Mouse (Mus musculus) kidney, postnatal 0 days (tissue): ENCODE data around the gene Tctex1d2. TPM values are rescaled to one million over a fixed set of nuclear protein-coding genes. Genes with fewer than 3 reads are reported as not detected.

Source experiments
- ATAC-seq: fragments of 200-750 bp; cut with Nextera tagmentation; replicated peaks from 2 replicates; pipeline ENCODE4 v1.8.0; 2017; ENCODE audit warnings: low read depth, moderate number of reproducible peaks, moderate TSS enrichment, moderate library complexity; ENCODE audit not compliant: low FRiP score
- DNase-seq: peaks from one replicate; pipeline ENCODE4 v3.0.0-alpha.2; 2016; ENCODE audit warnings: low spot score
- H3K27ac ChIP-seq: fragments of 300-500 bp; sonication (generic); 2 replicates; pipeline ENCODE4 v1.5.1; 2014; ENCODE audit warnings: mild to moderate bottlenecking
- H3K27me3 ChIP-seq: fragments of 300-500 bp; sonication (generic); 2 replicates; pipeline ENCODE4 v1.6.1; 2014; ENCODE audit warnings: low read length, mixed read lengths; ENCODE audit not compliant: insufficient read depth
- H3K36me3 ChIP-seq: fragments of 300-500 bp; sonication (generic); 2 replicates; pipeline ENCODE4 v1.6.1; 2014; ENCODE audit warnings: low read length, mixed read lengths; ENCODE audit not compliant: insufficient read depth
- H3K4me1 ChIP-seq: fragments of 300-500 bp; sonication (generic); replicated peaks from 2 replicates; pipeline ENCODE4 v1.6.1; 2014; ENCODE audit warnings: antibody characterized with exemption, low read length, mixed read lengths; ENCODE audit not compliant: insufficient read depth
- H3K4me2 ChIP-seq: fragments of 300-500 bp; sonication (generic); 2 replicates; pipeline ENCODE4 v1.6.1; 2014; ENCODE audit warnings: mild to moderate bottlenecking, low read length, moderate library complexity, mixed read lengths
- H3K4me3 ChIP-seq: fragments of 300-500 bp; sonication (generic); replicated peaks from 2 replicates; pipeline ENCODE4 v1.5.1; 2014; ENCODE audit warnings: low read depth, low read length
- H3K9ac ChIP-seq: fragments of 300-500 bp; sonication (generic); 2 replicates; pipeline ENCODE4 v1.6.1; 2014; ENCODE audit warnings: low read depth, low read length
- H3K9me3 ChIP-seq: fragments of 300-500 bp; sonication (generic); replicated peaks from 2 replicates; pipeline ENCODE4 v1.6.1; 2016; ENCODE audit warnings: low read length, inconsistent platforms, mixed read lengths
- CTCF ChIP-seq: IDR thresholded peaks from 2 replicates; pipeline ENCODE4 v1.5.1; 2016; ENCODE audit warnings: antibody characterized with exemption, low read depth, mild to moderate bottlenecking, moderate library complexity
- WGBS: fragments of 180-500 bp; shearing (Covaris S2); extraction: QIAGEN DNeasy Blood & Tissue Kit; methylation state at CpG from one replicate; pipeline ENCODE4 v1.1.7; 2014; 5-methylcytosine and 5-hydroxymethylcytosine counted together
- polyA plus RNA-seq: library from polyadenylated mRNA; unstranded; fragments of >200 nt; fragmentation: Nextera tagmentation; extraction: Ambion mirVana; gene quantifications from 2 replicates; pipeline ENCODE4 v1.2.1, GENCODE M21; 2015

Tctex1d2 gene
- polyA plus RNA-seq, 1 experiment from 2014 or later, result 45.1 TPM

DNA sequence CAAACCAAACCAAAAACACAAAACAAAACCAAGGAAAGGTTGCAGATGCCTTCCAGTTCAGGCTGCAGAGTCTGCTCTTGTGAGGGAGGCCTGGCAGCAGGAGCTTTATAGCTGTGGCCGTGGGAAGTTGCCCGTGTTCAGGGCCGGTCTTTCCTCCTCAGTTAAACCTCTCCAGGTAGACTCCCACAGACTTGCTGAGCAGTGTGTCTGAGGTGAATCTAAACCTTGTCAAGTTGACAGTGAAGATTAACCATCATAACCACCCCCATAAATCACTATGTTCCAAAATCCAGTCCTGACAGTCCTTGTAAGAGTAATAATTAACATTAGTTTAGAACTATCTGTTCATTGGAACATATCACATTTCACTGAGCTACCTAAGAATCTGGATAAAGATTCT is 8.0 kb downstream of the Tctex1d2 start:
- no peak overlapping the region for H3K4me3 ChIP-seq
- no peak overlapping the region for H3K9ac ChIP-seq
- no peaks in the 10 kb centered on the region for H3K36me3 ChIP-seq
- H3K4me1 ChIP-seq, result 0 out of 2 replicates have a peak, but pooled peaks cover 2% of the 10 kb centered on the region
- H3K4me2 ChIP-seq, result no peak overlapping the region
- no peak for DNase-seq
- H3K27me3 ChIP-seq, result no peaks in the 10 kb centered on the region
- no peak for TF ChIP-seq CTCF
- no peak overlapping the region for H3K27ac ChIP-seq
- no peak for ATAC-seq
- H3K9me3 ChIP-seq, result no peaks in the 10 kb centered on the region
- 67% methylated on average over 3 of the region's 3 CpGs for WGBS

DNA sequence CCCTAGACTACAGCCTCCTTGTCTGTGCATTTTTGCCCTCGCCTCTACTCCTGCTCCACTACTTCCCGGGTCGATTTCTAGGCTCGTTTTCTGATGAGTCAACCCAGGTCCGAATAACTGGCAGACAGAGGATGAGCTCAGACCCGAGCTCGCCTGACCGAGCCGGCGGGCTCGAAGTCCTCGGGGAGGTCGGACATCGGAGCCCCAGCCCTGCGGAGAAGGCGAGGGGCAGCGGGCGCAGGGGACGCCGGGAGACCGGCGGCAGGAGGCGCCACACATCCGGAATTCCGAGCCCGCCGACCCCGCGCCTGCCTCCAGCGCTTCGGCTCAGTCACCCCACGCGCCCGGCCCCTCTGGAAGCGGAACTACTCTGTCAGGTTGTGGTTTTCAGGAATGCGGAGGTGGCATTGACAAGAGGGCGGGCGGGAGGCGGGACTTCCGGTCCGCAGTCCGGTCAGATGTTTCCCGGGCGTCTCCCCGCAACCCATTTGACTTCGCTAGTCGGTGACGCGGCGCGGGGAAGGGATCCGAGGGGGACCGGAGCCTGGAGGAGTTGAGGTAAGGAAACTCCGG is 11.1 kb downstream of the Tctex1d2 start, which contains the start of gene Pcyt1a:
TSS of gene Pcyt1a (plus strand) at position 448 of the 573 bp plus-strand sequence.
- Histone ChIP-seq H3K27ac (peak within 1 kb of the TSS; percentile 85), H3K9me3 (no peaks in the 10 kb centered on the region), H3K27me3 (no peaks in the 10 kb centered on the region), H3K4me3 (peak within 1 kb of the TSS; percentile 82), H3K4me1 (0 out of 2 replicates have a peak, but pooled peaks cover 2% of the 10 kb centered on the region), H3K9ac (peak within 1 kb of the TSS; percentile 86), H3K36me3 (no peaks in the 10 kb centered on the region), H3K4me2 (peak within 1 kb of the TSS; percentile 92)
- peak; percentile 97 for ATAC-seq
- peak; percentile 98 for DNase-seq
- TF ChIP-seq CTCF, result peak; percentile 55
- WGBS, result under 1% methylated on average over 54 of the region's 54 CpGs

DNA sequence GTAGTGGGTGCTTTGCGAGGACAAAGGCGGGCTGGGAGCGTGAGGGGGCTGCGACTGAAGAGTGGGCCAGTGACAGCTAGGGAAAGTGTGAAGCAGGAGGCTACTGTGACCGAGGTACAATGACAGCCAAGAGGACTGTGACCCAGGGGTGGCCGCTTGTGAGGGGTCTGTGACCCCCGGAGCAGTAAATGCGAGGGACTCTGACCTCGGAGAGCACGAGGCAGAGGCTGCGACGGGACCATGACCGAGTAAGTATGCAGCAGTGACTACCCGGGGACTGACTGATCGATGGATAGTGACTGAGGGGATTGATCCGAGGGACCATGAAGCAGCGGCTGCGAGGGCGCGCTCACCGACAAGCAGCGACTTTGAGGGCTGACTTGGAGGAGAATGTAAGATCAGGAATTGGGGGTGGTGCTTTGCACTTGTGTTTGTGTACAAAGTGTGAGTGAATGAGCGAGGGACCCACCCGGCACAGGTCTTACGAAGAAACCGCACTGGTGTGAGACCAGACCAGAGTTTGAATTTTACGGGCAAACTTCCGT is 11.6 kb downstream of the Tctex1d2 start:
- DNase-seq, result peak; percentile 29

DNA sequence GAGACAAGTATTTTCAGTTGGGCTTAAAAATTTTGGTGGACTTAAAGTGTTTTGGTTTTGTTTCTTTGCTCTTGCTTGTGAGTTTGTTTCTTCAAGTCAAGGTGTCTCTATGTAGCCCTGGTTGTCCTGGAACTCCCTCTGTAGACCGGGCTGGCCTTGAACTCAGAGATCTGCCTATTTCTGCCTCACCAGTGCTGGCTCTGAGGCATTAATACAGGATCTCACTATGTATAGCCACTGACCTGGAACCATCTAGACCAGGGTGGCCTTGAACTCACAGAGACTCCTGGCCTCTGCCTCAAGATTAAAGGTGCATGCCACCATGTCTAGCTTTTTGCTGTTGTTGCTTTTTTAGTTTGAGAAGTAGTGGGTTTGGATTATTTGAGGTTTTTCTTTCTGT is 12.4 kb downstream of the Tctex1d2 start:
- Histone ChIP-seq H3K9ac (no peak overlapping the region), H3K4me1 (0 out of 2 replicates have a peak, but pooled peaks cover 2% of the 10 kb centered on the region), H3K27me3 (no peaks in the 10 kb centered on the region), H3K36me3 (no peaks in the 10 kb centered on the region), H3K9me3 (no peaks in the 10 kb centered on the region), H3K4me3 (no peak overlapping the region), H3K4me2 (peak overlapping the region; percentile 92), H3K27ac (no peak overlapping the region)
- WGBS, result 91% methylated on average over 1 of the region's 1 CpGs
- ATAC-seq, result no peak
- TF ChIP-seq CTCF, result no peak
- no peak for DNase-seq

More for the DNA sequence above, 11.6 kb downstream of the Tctex1d2 start:
- Histone ChIP-seq H3K9me3 (no peaks in the 10 kb centered on the region), H3K9ac (peak overlapping the region; percentile 86), H3K27me3 (no peaks in the 10 kb centered on the region), H3K4me1 (0 out of 2 replicates have a peak, but pooled peaks cover 2% of the 10 kb centered on the region), H3K4me2 (peak overlapping the region; percentile 92), H3K36me3 (no peaks in the 10 kb centered on the region), H3K27ac (peak overlapping the region; percentile 85), H3K4me3 (peak overlapping the region; percentile 82)
- ATAC-seq, result no peak
- no peak for TF ChIP-seq CTCF
- WGBS, result under 1% methylated on average over 28 of the region's 28 CpGs

DNA sequence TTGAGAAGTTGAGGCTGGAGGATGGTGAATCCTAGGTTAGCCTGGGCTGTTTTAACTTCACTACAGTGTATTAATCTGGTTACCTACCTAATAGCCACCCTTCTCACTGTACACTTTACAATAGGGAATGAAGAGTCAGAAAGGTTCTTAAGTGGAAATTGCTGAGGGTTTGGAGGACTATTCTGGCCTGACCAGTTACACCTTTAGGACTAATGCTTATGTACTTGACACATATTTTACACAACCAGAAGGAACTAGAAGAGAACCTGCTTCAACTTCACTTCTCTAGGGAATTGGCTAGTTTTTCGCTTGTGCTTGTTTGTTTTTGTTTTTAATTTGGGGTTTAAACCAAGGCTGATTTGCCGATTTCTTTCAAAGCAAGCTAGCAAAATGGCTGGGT is 13.6 kb downstream of the Tctex1d2 start:
- H3K27ac ChIP-seq, result no peak overlapping the region
- H3K9me3 ChIP-seq, result no peaks in the 10 kb centered on the region
- 0 out of 2 replicates have a peak, but pooled peaks cover 2% of the 10 kb centered on the region for H3K4me1 ChIP-seq
- DNase-seq (no peak), ATAC-seq (no peak)
- WGBS, result 81% methylated on average over 2 of the region's 2 CpGs
- no peaks in the 10 kb centered on the region for H3K27me3 ChIP-seq
- H3K9ac ChIP-seq, result no peak overlapping the region
- no peak for TF ChIP-seq CTCF
- no peaks in the 10 kb centered on the region for H3K36me3 ChIP-seq
- no peak overlapping the region for H3K4me3 ChIP-seq
- H3K4me2 ChIP-seq, result no peak overlapping the region

DNA sequence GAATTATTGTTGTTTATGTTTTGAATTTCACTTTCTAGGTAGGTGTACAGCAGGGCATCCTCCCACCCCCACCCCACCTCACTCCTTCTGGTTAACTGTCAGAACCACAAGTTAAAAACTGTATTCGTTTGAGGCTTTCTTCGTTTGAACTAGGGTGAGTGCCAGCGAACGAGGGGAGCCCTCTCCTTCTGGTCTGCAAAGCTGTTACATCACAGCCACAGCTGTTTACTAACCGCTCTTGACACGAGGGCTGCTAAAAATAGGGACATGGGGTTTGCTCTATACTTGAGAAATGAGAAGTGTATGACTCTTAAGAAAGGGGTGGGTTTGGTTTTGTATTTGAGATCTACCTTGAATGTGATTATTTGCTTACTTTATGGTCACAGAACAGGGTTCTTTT is 14.6 kb downstream of the Tctex1d2 start:
- Histone ChIP-seq H3K27me3 (no peaks in the 10 kb centered on the region), H3K4me3 (no peak overlapping the region), H3K36me3 (no peaks in the 10 kb centered on the region), H3K27ac (no peak overlapping the region), H3K9me3 (no peaks in the 10 kb centered on the region), H3K4me2 (no peak overlapping the region), H3K9ac (no peak overlapping the region), H3K4me1 (0 out of 2 replicates have a peak, but pooled peaks cover 2% of the 10 kb centered on the region)
- no peak for TF ChIP-seq CTCF
- DNase-seq (no peak), ATAC-seq (no peak)
- 54% methylated on average over 6 of the region's 6 CpGs for WGBS

DNA sequence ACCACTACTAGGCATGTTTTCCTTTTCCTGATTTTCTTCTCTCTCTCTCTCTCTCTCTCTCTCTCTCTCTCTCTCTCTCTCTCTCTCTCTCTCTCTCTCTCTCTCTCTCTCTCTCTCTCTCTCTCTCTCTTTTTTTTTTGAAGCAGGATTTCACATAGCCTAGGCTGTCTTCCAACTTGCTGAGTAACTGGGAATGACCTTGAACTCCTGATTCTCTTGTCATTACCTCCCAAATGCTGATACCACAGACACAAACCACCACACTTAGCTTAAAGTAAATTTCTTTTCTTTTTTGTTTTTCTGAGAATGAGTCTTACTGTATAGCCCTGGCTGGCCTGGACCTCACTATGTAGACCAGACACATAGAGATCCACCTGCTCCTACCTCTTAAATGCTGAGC is 15.2 kb downstream of the Tctex1d2 start:
- DNase-seq (no peak), ATAC-seq (no peak)
- no peaks in the 10 kb centered on the region for H3K36me3 ChIP-seq
- H3K27ac ChIP-seq, result no peak overlapping the region
- H3K27me3 ChIP-seq, result no peaks in the 10 kb centered on the region
- no peak overlapping the region for H3K4me3 ChIP-seq
- TF ChIP-seq CTCF, result no peak
- 0 out of 2 replicates have a peak, but pooled peaks cover 1% of the 10 kb centered on the region for H3K4me1 ChIP-seq
- no peaks in the 10 kb centered on the region for H3K9me3 ChIP-seq
- H3K4me2 ChIP-seq, result no peak overlapping the region
- no peak overlapping the region for H3K9ac ChIP-seq
